Mouse (Mus musculus) cortical plate, adult 2 months (tissue): Measurements from ENCODE around the gene Mical2.

Source experiments
- CTCF ChIP-seq: fragments of 200-500 bp; IDR thresholded peaks from 2 replicates; pipeline ENCODE4 v1.5.1; 2011; ENCODE audit warnings: mild to moderate bottlenecking, control low read depth, low read length; ENCODE audit not compliant: insufficient read depth; ENCODE audit errors: extremely low read depth
- POLR2A ChIP-seq: fragments of 200-500 bp; IDR thresholded peaks from 2 replicates; pipeline ENCODE4 v1.6.1; 2011; ENCODE audit warnings: mild to moderate bottlenecking, low read length, control low read depth; ENCODE audit not compliant: insufficient read depth; ENCODE audit errors: extremely low read depth

GRCm38 (mm10) chr7:112215871-112216270, 9.8 kb upstream of the Mical2 start:
- TF ChIP-seq CTCF: no peak
- TF ChIP-seq POLR2A: no peak
